Mouse (Mus musculus): ENCODE data around the gene Otulin.

The Otulin gene

DNA sequence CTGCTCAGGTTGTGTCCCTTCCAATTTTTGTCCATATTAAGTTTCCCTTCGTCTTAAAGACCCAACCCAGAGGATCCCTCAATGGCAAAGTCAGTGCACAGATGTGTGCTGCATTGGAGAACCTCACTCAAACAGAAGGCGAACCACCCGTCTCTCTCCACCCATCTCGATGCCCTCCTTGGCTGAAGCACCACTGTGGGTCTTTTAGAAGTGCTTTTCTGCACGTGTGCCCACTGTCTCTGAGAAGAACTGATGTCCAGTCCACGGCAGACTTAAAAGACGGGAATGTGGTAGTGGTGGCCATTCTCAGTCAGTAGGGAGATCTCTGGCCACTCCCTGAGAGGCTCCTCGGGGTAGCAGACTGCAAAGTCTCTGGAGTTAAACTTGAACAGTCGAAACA lies 26.1 kb upstream of the Otulin start:
- DNase-seq, result no peak

DNA sequence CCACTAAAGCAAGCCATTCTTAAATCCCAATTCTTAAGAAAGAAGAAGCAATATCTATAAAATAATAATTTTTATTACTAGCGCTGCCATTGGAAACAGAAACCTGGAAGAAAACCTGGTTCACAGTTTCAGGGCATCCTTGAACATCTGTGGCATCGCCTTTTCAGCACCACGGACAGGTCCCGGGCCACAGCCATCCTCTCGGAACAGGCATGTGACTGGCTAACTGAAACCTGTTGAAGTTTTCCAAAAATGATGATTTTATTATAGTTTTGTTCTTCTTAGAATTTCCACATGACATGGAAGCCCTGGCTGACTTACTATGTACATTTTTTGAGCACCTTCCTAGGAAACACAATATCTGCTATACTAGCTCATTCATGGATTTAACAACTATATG lies 24.5 kb upstream of the Otulin start:
- no peak for DNase-seq

DNA sequence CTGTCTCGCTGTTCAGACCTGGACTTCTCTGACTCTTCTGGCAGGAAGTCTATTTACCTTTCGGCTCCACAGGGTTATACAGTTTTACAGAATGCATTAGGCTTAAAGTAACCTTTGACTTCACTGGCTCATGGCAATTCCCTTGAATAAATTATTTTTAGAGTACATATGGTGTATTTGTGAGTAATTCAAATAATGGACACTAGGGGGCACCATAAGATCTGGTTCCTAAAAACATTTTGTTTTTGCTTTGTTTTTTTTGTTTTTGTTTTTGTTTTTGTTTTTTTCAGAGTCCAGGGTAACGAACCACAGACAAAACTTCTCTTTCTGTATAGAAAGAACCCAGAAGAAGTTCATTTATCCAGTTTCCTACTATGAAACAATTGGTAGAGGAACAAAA lies 17.2 kb upstream of the Otulin start:
- DNase-seq, result no peak

DNA sequence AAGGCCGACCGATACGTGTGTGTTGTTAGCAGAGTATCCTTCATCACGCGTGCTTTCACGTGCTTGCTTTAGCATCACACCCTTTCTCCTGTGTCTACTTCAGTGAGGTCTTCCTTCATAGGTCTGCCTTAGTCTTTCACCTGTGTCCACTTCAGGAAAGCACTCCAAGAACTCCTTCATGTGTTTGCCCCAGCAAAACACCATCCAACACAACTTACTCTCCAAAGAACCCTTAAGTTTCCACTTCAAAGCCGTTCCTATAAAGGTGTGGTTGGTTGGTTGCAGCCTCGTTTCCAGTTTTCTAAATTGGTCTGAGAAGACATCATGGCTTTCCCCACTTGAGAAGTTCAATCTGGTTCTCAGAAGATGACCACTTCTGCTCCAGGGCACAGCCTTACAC lies 16.2 kb upstream of the Otulin start:
- no peak for DNase-seq

DNA sequence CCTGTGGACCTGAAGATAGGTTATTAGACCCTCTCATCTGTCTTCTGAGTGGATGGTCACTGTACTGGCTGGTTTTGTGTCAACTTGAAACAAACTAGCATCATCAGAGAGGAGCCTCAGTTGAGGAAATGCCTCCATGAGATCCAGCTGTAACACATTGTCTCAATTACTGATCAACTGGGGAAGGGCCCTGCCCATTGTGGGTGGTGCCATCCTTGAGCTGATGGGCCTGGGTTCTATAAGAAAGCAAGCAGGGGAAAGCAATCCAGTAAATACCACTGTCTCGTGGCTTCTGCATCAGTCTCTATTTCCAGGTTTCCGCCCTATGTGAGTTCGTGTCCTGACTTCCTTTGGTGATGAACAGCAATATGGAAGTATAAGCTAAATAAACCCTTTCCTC lies 14.8 kb upstream of the Otulin start:
- DNase-seq, result no peak

DNA sequence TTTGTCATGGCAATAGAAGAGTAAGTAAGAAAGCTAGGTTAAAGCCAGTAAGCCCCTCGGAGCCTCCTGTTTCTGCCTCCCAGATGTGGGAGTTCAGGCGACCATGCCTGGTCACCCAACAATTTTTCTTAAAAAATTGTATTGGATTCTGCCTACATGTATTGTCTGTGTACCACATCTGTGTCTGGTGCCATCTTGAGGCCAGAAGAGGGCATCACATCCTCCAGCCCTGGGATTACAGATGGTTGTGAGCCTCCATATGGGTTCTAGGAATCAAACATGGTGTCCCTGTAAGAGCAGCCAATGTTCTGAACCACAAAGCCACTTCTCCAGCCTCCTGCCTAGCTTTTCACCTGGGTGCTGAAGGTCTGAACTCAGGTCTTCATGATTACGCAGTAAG lies 12.4 kb upstream of the Otulin start:
- peak; percentile 49 to 53 for DNase-seq

DNA sequence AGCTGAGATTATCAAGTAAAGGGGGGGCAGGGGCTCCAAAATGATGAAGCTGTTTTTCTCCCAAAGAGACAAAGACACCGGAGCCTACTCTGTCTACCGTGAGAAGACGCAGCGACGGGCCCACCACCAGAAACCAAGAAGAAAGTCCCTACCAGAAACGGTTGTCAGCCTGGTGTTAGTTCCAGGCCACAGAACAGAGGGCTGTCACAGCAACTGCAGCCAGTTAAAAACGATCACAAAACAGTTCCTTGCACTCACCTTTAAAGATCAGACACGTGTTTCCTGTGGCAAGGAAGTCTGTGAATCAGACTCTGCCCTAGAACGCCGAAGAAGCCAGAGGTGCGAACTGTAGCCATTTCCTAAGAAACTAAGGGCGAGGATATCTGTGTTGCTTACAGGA lies 10.7 kb upstream of the Otulin start:
- no peak for DNase-seq

DNA sequence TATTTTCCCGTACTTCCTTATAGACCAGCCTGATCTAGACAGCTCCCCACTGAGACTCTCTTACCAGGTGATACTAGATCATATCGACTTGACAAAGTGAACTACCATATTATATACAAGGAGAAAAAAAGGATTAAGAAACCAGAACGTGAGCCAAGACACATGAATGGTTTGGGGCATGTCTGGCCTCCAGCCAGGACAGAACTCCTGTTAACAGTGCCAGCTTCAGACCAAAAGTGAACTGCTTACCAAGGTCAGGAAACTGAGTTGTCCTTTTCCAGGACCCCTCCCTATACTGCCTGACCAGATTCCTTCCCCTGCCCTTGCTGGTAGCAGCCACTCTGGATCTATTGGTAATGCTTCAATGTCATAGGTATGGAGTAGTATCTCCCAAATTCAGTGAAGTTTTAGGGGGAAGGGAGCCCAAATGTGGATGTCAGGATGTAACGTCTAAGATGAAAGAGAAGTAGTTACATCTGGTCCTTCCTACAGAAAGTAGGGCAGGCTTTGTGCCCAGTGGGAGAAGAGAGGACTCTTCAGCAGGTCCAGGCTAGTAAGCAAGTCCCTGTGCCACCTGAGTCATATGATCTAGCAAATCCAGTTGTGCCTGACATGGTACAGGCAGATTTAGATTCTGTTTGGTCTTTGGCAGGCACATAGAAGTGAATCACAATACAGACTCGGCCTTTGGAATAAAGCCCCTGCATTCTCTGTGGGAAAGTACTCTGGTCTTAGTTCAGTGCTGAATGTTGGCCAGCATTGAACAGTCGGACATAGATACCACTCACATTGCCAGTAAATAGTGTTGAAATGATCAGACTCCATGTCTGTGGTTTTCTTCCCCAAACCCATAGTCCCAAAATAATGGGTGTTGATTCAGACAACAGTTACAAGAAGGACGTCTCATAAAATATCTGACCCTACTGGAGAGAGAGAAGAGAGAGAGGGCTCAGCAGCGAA lies 3.7 kb upstream of the Otulin start:
- no peak for DNase-seq

DNA sequence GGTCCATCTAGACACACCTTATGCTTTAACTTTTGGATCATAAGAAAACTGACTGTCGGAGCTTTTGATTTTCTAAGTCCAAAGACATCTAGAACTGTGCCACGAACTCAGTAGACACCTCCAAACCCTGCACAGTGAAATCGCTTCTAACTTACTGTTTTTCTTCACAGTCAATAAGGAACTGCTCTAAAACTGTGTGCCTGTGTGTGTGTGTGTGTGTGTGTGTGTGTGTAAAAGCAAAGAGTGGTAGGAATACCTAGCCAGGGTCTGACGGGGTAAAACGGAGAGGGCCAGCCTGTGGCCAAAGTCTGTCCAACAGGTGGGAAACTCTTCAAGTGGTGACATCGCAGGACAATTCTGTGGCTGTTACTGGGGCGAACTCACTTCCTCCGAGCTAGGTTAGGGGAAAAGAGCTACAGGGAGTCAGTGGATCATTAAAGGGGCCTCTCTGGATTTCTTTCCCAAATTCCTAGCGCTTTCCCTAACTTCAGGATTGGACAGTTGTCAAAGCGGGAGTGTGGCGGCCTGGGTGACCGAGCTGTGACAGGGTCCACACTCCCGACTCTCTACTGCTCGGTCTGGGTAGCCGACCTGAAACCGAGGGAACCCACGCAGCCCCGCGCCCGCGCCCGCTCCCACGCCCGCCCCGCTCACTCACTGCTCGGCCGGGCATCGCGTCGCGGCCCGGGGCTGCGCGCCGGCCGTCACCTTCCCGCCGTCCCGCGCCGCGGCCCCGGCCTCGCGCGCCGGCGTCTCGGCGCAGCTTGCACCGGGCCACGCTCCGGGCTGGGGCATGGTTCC lies 493 bp downstream of the Otulin start:
- no peak for DNase-seq

DNA sequence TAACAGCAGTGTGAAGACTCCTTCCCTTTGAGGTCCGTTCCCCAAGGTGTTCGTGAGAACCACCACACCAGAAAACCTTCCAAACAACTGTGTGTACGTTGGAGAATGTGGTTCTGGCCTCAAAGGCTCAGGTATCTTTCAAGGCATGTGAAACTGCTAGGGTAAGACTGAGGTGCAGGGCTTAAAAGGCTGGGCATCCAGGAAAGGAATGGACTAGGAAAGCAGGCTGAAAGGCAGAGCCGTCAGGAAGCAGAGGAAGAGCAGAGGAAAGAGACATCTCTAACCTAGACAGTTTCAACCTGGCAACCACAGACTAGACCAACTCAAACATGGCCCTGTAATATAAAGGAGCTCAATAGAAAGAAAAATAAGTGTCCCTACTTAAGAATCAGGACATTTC lies 1.4 kb downstream of the Otulin start:
- no peak for DNase-seq

DNA sequence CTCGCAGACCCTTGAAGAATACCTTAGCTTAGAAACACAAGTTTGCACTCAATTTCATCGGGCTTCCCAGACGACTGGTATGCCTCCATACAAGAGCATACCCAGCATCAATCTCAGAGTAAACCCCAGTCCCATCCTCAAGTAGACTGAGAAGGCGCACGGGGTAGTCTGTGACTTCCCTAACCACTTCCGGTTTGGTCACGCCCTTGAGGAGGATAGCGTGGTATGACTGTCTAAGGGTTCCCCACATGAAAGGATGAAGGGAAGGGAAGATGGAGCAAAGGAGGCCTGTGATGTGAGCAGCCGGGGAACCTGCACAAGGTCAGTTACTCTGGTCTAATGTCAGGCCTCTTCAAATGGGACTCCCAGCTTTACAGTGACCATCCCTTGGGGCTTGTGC lies 2.7 kb downstream of the Otulin start:
- no peak for DNase-seq

DNA sequence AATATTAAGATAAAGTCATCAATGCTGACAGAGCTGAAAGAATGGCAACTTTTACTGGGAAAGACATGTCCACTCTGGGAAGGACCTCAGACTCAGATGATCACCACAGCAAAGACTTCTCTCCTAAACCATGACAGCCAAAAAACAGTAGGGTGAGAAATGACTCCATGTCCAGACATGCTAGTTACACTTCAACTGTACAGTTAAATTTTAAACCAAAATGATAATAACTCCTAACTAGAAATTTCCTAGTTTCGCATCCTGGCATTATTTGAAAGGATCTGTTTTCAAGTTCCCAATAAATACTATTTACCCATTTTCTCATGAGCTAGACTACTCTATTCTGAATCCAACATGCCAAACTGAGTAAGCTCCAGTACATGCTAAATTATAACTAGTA lies 4.2 kb downstream of the Otulin start:
- DNase-seq, result no peak

DNA sequence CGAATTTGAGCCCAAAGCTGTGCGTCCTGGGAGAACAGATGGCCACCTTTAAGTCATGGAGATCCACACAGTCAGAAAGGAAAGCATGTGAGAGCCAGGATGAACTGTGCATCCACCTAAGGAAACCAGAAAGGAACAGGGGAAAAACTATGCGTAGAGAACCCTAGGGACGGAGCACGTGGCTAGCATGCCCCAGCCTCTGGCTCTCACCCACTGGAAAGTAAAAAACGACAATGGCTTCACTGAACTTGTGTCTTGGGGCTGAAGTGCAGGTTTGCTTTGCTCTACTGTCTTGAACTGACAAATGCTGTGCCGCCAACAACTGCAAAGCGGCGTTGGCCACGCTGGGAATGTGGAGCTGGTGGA lies 4.6 kb downstream of the Otulin start:
- DNase-seq, result no peak

DNA sequence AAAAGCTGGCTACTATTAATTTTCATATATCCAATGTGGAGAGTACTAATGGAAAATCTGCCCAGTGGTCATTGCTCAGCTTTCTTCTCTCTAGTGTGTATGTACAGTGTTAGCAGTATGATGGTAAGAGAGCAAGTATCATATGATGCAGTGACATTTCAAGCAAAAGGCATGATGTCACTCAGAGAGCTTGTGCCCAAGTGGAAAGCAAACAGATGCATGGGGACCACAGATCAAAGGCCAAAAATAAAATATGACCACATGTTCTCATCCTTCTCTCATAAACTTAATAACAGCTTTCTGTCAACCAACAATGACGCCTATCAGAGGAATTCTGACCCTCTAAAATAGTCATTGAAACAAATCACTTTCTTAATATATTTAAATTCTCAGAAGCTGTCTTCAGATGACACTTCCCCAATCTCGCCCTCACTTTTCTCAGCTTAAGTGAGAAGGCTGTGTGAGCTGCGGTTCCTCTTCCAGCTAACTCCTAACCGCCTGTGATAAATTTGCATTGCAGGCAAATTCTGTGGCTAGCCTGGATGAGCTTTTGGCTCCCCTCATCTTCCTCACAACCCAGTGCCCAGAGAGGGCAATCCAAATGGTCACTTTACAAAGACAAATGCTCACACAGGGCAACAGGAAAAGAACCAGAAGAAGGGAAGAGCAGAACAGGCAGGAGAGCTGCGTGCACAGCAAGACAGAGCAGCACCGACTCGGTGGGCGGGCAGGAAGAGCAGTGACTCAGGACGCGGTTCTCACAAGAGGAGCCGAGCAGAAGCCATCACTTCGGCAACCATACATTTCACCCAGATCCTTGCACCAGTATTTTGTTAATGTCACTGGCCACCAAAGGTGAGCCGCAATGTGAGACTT lies 5.2 kb downstream of the Otulin start:
- DNase-seq, result peak; percentile 27 to 55

DNA sequence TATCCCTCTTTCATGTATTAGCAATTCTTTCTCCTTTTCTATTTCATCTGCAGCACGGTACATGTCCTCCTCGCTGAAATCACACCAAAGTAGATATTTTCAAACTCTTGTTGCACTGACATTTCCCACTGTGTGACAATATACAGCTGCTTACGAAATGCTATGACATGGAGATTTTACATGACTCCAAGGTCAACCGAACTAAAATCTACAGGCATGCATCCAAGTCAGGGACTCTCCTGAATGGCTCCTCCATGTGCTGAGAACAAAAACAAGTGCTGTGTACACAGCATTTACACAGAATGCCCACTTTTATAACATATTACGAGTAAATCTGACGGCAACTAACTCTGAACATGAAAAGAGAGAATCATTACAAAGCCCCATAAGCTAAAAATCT lies 7.2 kb downstream of the Otulin start:
- no peak for DNase-seq

DNA sequence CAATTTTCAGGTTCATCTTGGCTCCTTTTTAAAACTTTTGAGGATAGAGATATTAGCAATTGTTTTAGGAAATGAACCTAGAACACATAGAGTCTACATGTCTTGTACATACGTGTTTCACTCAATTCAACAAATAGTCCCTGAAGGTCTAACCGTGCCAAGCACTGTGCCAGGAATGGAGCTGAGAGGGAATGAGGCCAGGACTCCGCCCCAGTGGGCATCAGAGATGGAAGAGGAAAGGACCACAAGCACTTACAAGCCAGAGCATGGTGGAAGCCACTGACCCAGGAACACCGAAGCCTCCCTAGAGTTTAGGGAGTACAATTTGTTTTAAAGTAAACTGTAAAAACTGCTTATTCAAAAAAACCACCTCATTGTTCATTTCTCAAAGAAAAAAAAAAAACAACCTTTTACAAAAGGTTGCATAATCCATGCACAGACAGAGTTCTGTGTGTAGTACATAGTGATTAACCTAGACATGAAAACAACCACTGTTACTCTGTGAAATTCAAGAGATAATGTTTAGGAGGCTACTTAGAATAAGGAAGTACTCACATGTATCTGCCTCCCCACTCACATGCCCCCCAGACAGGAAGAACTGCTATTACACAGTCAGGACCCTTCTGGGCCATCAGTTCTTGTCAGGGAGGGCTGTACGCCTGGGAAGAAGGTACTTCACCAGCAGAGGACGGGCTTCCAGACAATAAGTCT lies 9.9 kb downstream of the Otulin start:
- no peak for DNase-seq

DNA sequence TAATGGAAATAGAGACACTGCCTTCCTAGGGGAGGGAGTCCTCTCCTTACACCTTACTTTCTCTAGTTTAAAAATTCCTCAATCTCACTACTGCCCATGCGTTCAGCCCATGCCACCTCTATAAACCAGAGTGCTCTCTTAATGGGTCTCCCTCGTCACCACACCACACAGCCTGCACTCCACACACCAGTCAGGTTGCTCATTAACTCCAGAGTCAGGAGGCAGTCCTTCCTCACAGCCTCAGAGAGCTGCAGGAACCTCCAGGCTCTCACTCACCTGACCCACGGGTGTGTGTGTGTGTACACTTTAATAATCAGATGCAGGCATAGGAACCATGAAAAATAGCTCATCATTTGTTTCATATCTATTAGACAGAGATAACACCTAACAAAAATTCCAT lies 10.8 kb downstream of the Otulin start:
- no peak for DNase-seq

DNA sequence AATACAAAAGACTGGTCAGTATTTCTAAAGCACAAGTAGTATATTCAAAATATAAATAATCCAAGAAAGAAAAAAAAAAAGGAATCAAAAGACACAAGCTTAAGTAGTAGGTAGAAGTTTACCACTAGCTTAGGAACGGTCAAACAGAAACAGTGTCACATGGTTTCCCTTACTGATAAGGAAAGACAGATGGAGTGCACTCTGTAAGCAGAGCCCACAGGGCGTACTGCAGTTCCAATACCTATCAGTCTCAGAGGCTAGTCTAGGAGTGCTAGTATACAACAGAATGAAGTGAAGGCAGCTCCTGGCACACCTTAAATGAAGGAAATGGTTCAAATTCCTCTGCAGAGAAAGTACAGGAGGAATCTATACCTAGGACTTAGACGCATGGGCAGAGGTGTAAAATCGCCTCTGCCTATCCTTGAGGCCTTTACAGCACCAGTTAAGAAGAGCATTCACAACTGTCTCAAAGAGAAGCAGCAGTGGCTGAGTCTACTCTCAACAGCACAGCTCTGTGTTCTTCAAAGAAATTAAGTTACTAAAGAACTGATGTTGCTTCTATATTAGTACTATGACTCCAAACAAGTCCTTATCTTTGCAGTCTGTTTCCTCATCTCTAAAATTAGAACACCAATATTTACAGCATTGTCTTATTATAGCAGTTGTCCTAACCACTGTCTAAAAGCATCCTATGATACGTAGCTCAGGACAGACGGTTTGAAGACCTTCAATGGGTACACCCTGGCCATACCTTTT lies 11.5 kb downstream of the Otulin start:
- no peak for DNase-seq

DNA sequence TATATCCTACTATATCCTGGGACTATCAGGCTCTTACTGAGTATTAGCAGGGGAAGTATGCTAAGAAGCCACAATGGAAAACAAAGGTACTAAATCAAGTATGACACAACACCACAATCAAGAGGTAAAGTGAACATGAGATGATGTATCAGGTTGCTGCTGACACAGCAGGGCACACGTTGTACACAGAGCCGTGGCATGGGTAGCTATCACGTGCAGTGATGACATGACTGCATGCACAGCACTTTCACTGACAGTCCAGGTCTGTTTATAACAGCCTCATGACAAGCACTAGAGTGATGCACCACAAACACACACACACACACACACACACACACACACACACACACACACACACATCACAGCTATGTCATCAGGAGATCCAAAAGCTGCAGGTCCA lies 13.3 kb downstream of the Otulin start:
- no peak for DNase-seq

DNA sequence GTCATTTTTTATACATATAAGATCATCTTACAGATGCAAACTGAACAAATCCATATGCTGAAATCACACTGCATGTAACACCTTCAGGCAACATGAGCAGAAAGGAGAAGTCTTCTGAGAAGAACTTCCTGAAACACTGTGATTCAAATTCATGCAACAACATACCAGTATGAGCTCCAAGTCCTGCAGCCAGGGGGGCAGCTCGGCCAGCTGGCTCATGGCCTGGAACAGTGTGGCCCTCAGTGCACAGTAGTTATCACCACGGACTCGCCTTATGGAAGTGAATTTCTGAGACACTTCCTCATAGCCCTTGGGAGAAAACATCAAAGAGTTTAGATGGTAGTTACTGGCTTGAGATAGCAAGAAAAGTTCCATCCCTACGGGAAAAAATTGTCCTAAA lies 14.3 kb downstream of the Otulin start:
- DNase-seq, result peak; percentile 66

DNA sequence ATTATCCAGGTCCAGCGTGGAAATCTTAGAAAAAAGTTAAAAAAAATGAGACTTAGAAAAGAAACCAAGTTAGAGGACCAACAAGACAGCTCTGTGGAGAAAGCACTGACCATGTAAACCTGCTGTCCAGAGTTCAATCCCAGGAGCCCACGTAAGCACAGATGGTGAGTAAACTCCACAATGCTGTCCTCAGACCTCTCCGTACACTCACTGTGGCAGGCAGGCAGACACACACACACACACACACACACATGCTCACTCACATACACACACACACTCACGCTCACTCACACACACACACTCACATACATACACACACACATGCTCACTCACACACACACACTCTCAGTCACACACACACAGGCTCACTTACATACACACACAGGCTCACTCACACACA lies 17.2 kb downstream of the Otulin start:
- DNase-seq, result no peak
